Mouse (Mus musculus) CH12.LX (cell line): ENCODE results near the gene Adat1. TPM values are rescaled to one million over a fixed set of nuclear protein-coding genes. Genes with fewer than 3 reads are reported as not detected.

Experiments
- DNase-seq: peaks from one replicate; pipeline ENCODE4 v3.0.0-alpha.2; 2013; ENCODE audit errors: extremely low read depth
- H3K27ac ChIP-seq: 2 replicates; pipeline ENCODE4 v1.5.1; 2012; ENCODE audit warnings: low read depth, mild to moderate bottlenecking, control low read depth, moderate library complexity; ENCODE audit not compliant: insufficient read depth
- H3K27me3 ChIP-seq: replicated peaks from 2 replicates; pipeline ENCODE3; 2012; ENCODE audit warnings: inconsistent platforms
- H3K36me3 ChIP-seq, 2 experiments: replicated peaks in 1 of 2; 2 replicates each; pipeline versions ENCODE3 to v1.6.1; 2012; ENCODE audit warnings: inconsistent platforms in 1 of 2, low read length in 1 of 2, mild to moderate bottlenecking in 1 of 2, mixed read lengths in 1 of 2, moderate library complexity in 1 of 2; ENCODE audit not compliant: control insufficient read depth in 1 of 2, insufficient read depth in 1 of 2
- H3K4me1 ChIP-seq, 2 experiments: 2 replicates each; pipeline ENCODE4 v1.6.1; 2012; ENCODE audit warnings: inconsistent platforms in 1 of 2, moderate library complexity in 1 of 2; ENCODE audit not compliant: insufficient read depth in 2 of 2, control insufficient read depth in 1 of 2
- H3K4me2 ChIP-seq: 2 replicates; pipeline ENCODE4 v1.6.1; 2012; ENCODE audit warnings: low read depth, mild to moderate bottlenecking, control low read depth; ENCODE audit not compliant: poor library complexity, insufficient read depth, severe bottlenecking
- H3K4me3 ChIP-seq, 3 experiments: fragments of 150-350 bp in 1 of 3; sonication (generic) in 1 of 3; replicated peaks in 1 of 3; 2 replicates each; pipeline versions ENCODE3 to v1.5.1; 2011 to 2012; ENCODE audit warnings: low read depth in 2 of 3, low read length in 2 of 3, mild to moderate bottlenecking in 2 of 3, moderate library complexity in 2 of 3, control low read depth in 1 of 3, improper control_type of control experiment in 1 of 3, inconsistent platforms in 1 of 3, mixed read lengths in 1 of 3; ENCODE audit not compliant: poor library complexity in 1 of 3
- H3K79me2 ChIP-seq: replicated peaks from 2 replicates; pipeline ENCODE4 v1.6.1; 2012; ENCODE audit warnings: mild to moderate bottlenecking, moderate library complexity; ENCODE audit not compliant: control insufficient read depth, poor library complexity, insufficient read depth, severe bottlenecking; ENCODE audit errors: extremely low read depth
- H3K9ac ChIP-seq: 2 replicates; pipeline ENCODE4 v1.6.1; 2012; ENCODE audit warnings: low read depth, mild to moderate bottlenecking, control low read depth, moderate library complexity; ENCODE audit not compliant: insufficient read depth
- H3K9me3 ChIP-seq: replicated peaks from 2 replicates; pipeline ENCODE3; 2012; ENCODE audit warnings: low read length, inconsistent platforms, mixed read lengths
- CHD1 ChIP-seq: IDR thresholded peaks from 2 replicates; pipeline ENCODE4 v1.6.1; 2012; ENCODE audit warnings: low read depth, low read length, improper control_type of control experiment, inconsistent platforms
- CTCF ChIP-seq, 2 experiments: IDR thresholded peaks in 1 of 2; conservative IDR thresholded peaks in 1 of 2; 2 replicates each; pipeline ENCODE4 v1.5.1; 2011 to 2012; ENCODE audit warnings: low read depth in 2 of 2, low read length in 2 of 2, improper control_type of control experiment in 1 of 2, inconsistent platforms in 1 of 2, mild to moderate bottlenecking in 1 of 2, moderate library complexity in 1 of 2
- EP300 ChIP-seq: IDR thresholded peaks from 2 replicates; pipeline ENCODE4 v1.6.1; 2011; ENCODE audit warnings: low read length, improper control_type of control experiment
- JUN ChIP-seq: IDR thresholded peaks from 2 replicates; pipeline ENCODE4 v1.6.1; 2011; ENCODE audit warnings: low read depth, mild to moderate bottlenecking, low read length, improper control_type of control experiment, moderate library complexity; ENCODE audit not compliant: insufficient read depth
- POLR2AphosphoS2 ChIP-seq: IDR thresholded peaks from 2 replicates; pipeline ENCODE4 v1.6.1; 2011; ENCODE audit warnings: low read depth, low read length, improper control_type of control experiment
- TBP ChIP-seq: conservative IDR thresholded peaks from 2 replicates; pipeline ENCODE4 v1.6.1; 2011; ENCODE audit warnings: low read depth, low read length, improper control_type of control experiment
- dilution Hi-C: fragments of 300-500 bp; cut with MboI; formaldehyde crosslinking; loops from 2 replicates; pipeline ENCODE4 v1.14.3; 2020; ENCODE audit warnings: low sequenced_read_pairs; ENCODE audit not compliant: extremely low pct_unique_long_range_greater_than_20kb, extremely low pct_ligation_motif_present
- in situ Hi-C: fragments of 300-500 bp; cut with MboI; formaldehyde crosslinking; loops from 3 replicates; pipeline ENCODE4 v1.14.3; 2019; ENCODE audit warnings: low sequenced_read_pairs, low pct_ligation_motif_present, low pct_unique_long_range_greater_than_20kb, mixed read lengths
- polyA plus RNA-seq: library from polyadenylated mRNA; unstranded; fragments of >175 nt; gene quantifications from 2 replicates; pipeline ENCODE4 v1.2.1, GENCODE M21; 2012; ENCODE audit warnings: low read depth; ENCODE audit not compliant: insufficient read length
- total RNA-seq, 2 experiments: library from RNA; depleted of rRNA; stranded (reverse); fragments of 300-350 nt in 1 of 2; fragments of >200 nt in 1 of 2; gene quantifications; 2 replicates each; pipeline ENCODE4 v1.2.3; 2012 to 2014

Gene Adat1
- total and polyA plus RNA-seq, 3 experiments: 5.4 to 8.7 (median 8.1) TPM

GRCm38 (mm10) chr8:111968541-111968940 is 23.6 kb downstream of the Adat1 start:
- peaks cover 3 to 18% of the 10 kb centered on the region in 2 experiments; a peak in 2 of 4 replicates for H3K4me1 ChIP-seq
- in situ Hi-C loops: no loop called here

DNA sequence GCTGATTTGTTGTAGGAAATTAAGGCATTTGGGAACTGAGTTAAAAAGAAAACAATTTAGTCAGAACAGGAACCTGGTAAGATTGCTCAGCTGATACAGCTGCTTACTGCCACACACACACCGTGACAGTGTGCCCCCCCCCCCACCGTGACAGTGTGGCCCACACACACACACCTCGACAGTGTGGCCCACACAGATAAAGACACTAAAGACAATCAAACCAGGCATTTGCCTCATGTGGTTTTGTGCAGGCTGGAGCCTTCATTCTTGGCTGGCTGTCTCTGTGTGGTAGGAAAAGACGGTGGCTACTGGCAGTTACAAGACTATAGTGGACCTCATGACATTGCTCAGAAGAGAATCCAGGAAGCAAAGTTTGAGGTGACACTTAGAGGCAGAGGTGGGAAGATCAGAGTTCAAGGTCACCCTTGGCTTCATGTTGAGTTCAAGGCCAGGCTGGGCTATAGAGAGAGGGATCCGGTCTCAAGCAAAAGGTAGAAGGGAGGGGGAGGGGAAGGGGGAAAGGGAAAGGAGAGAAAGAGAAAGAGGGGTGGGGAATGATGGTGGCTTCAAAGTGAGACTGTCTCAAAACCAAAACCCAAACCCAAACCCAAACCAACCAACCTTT is 24.7 kb downstream of the Adat1 start:
- Histone ChIP-seq H3K4me3 (no peak overlapping the region), H3K9ac (no peak overlapping the region), H3K27ac (no peak overlapping the region), H3K36me3 (peaks cover 20 to 70% of the 10 kb centered on the region in 2 experiments), H3K9me3 (no peaks in the 10 kb centered on the region), H3K79me2 (no peaks in the 10 kb centered on the region), H3K4me1 (peaks cover 3 to 15% of the 10 kb centered on the region in 2 experiments; a peak in 2 of 4 replicates), H3K27me3 (no peaks in the 10 kb centered on the region)
- dilution Hi-C loops (no loop called here), in situ Hi-C loops (no loop called here)
- no peak for DNase-seq
- TF ChIP-seq CTCF (conservative IDR thresholded peaks at IDR 0.05 in 1 of 2, IDR thresholded peaks at IDR 0.05 in 1 of 2; ENCODE audit: low read depth in 2 of 2, low read length in 2 of 2): no peak
- 0 out of 2 replicates have a peak, but pooled peaks have one; percentile 1 for TF ChIP-seq POLR2AphosphoS2
- TF ChIP-seq, all 38 proteins: peak for 1
- no peak overlapping the region for H3K4me2 ChIP-seq

More at GRCm38 (mm10) chr8:111968541-111968940, 23.6 kb downstream of the Adat1 start:
- Histone ChIP-seq H3K36me3 (peaks cover 27 to 68% of the 10 kb centered on the region in 2 experiments), H3K27ac (no peak overlapping the region), H3K4me2 (no peak overlapping the region), H3K9ac (no peak overlapping the region), H3K9me3 (peaks cover 5% of the 10 kb centered on the region), H3K79me2 (no peaks in the 10 kb centered on the region), H3K27me3 (no peaks in the 10 kb centered on the region), H3K4me3 (no peak overlapping the region)
- dilution Hi-C loops: no loop called here
- no peak for DNase-seq
- no peak for TF ChIP-seq JUN

DNA sequence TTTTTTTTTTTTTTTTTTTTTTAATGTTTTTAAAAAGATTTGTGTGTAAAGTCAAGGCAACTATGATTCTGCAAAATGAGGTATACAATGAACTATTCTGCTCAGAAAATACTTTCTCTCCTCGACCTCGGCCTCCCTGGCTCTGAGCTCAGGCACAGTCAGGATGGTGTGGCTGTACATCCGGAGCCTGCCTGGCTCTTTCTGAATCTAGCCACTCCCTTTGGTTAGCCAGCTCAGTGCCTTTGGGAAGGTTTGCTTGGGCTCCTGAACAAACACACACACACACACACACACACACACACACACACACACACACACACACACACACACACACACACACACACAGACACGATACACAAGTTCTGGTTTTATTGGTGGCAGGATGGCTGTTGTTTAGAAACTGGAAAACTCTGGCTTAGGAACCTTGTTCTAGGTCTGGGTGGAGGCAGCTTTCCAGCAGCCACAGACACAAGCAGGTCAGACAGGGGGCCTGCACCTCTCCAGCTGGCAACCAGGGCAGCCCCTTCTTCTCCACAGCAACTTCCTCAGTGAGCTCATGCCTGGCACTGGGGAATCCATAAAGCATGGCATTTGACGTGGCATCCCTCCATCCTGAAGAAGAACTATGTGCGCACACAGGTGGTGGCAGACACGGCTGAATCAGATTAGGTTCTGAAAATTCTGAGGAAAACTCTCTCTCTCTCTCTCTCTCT is 27.1 kb downstream of the Adat1 start:
- Histone ChIP-seq H3K36me3 (peaks cover 11 to 65% of the 10 kb centered on the region in 2 experiments), H3K9me3 (no peaks in the 10 kb centered on the region), H3K9ac (no peak overlapping the region), H3K79me2 (no peaks in the 10 kb centered on the region), H3K27ac (no peak overlapping the region), H3K27me3 (no peaks in the 10 kb centered on the region), H3K4me3 (no peak overlapping the region), H3K4me1 (peaks cover 3 to 15% of the 10 kb centered on the region in 2 experiments; a peak in 2 of 4 replicates), H3K4me2 (no peak overlapping the region)
- TF ChIP-seq CHD1 (no peak), EP300 (no peak), TBP (no peak)
- dilution Hi-C loops: no loop called here
- no peak for DNase-seq
- in situ Hi-C loops: no loop called here
